Mouse (Mus musculus): Measurements from ENCODE around the gene Gm49336. TPM values are rescaled to one million over a fixed set of nuclear protein-coding genes. Genes with fewer than 3 reads are reported as not detected.

Gm49336 gene
- total and polyA plus RNA-seq, 3 experiments, result 36.3 to 102 (median 54.3) TPM

DNA sequence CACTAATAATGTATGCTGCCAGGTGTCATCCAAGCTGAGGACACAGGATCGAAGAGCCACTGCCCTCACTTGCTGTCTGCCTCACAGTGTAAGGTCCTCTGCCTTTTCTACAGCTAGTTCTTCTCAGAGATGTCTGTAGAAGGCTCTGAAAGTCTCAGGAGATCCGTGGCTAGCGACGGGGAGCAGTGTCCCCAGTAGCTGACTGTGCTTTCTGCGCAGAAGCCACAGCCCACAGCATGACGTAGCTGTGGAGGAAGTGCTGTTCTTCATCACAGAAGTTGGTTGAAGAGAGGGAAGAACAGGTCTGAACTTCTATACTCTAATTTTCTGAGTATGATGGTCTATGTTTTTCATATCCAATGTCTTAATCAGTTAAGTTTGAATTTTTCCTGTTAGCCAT is 18.0 kb upstream of the Gm49336 start (continued):
- TF ChIP-seq USF2 (conservative IDR thresholded peaks at IDR 0.05; ENCODE audit: low read depth, low read length) (no peak), ZKSCAN1 (IDR thresholded peaks at IDR 0.05; ENCODE audit: borderline replicate concordance, low read depth, low read length) (no peak), MAFK (IDR thresholded peaks at IDR 0.05; ENCODE audit: insufficient replicate concordance, low read length) (0 out of 2 replicates have a peak, but pooled peaks have one; percentile 43), NRF1 (IDR thresholded peaks at IDR 0.05; ENCODE audit: low read depth, low read length) (peak; percentile 77), CTCF (conservative IDR thresholded peaks at IDR 0.05 in 1 of 2, IDR thresholded peaks at IDR 0.05 in 1 of 2; ENCODE audit: low read depth in 2 of 2, low read length in 2 of 2) (no peak), JUN (IDR thresholded peaks at IDR 0.05; ENCODE audit: insufficient read depth, low read depth, low read length) (peak; percentile 33; the same call in 1 of the 2 replicates), KAT2A (IDR thresholded peaks at IDR 0.05; ENCODE audit: insufficient replicate concordance, low read length) (no peak), ELF1 (IDR thresholded peaks at IDR 0.05; ENCODE audit: low read depth, low read length) (peak; percentile 75), CHD2 (IDR thresholded peaks at IDR 0.05; ENCODE audit: low read length) (no peak), MAX (IDR thresholded peaks at IDR 0.05; ENCODE audit: low read length) (0 out of 2 replicates have a peak, but pooled peaks have one; percentile 31), TCF12 (IDR thresholded peaks at IDR 0.05; ENCODE audit: low read depth, low read length) (peak; percentile 58), MYC (IDR thresholded peaks at IDR 0.05; ENCODE audit: low read depth, low read length) (no peak), CHD1 (IDR thresholded peaks at IDR 0.05; ENCODE audit: low read depth, low read length) (no peak), PAX5 (IDR thresholded peaks at IDR 0.05; ENCODE audit: low read length) (no peak)

GRCm38 (mm10) chr14:60264990-60265876 is 13.9 kb upstream of the Gm49336 start, which contains the start of gene Mtmr6:
Gene Mtmr6, plus strand, starts transcription at chr14:60265228.
- peaks cover 3 to 34% of the 10 kb centered on the region in 2 experiments; a peak in 2 of 4 replicates for H3K4me1 ChIP-seq (ENCODE audit: control insufficient read depth in 1 of 2, insufficient read depth in 2 of 2)
- peak; percentile 99 for DNase-seq (ENCODE audit: extremely low read depth)
- H3K9me3 ChIP-seq (replicated peaks; ENCODE audit: low read length), result no peaks in the 10 kb centered on the region
- peak within 1 kb of the TSS; percentile 62 for H3K9ac ChIP-seq (ENCODE audit: insufficient read depth, low read depth)
- H3K4me3 ChIP-seq (replicated peaks in 1 of 3; ENCODE audit: low read depth in 2 of 3, low read length in 2 of 3, poor library complexity in 1 of 3), result peak within 1 kb of the TSS; percentile 68 to 92 (median 77)
- in situ Hi-C loops (cut with MboI; ENCODE audit: low pct_ligation_motif_present, low pct_unique_long_range_greater_than_20kb, low sequenced_read_pairs) (loop anchor here (25.0 kb wide), 1 partner anchor 472 kb away; no protein-coding TSS in a partner anchor), dilution Hi-C loops (cut with MboI; ENCODE audit: extremely low pct_ligation_motif_present, extremely low pct_unique_long_range_greater_than_20kb, low sequenced_read_pairs) (no loop called here)
- peaks cover 10% of the 10 kb centered on the region for H3K79me2 ChIP-seq (replicated peaks; ENCODE audit: control insufficient read depth, extremely low read depth, insufficient read depth, poor library complexity, severe bottlenecking)
- no peak within 1 kb of the TSS for H3K27ac ChIP-seq (ENCODE audit: insufficient read depth, low read depth)
- H3K4me2 ChIP-seq (ENCODE audit: insufficient read depth, low read depth, poor library complexity, severe bottlenecking), result peak within 1 kb of the TSS; percentile 83; the same call in 1 of the 2 replicates
- H3K27me3 ChIP-seq (replicated peaks), result no peaks in the 10 kb centered on the region
- H3K36me3 ChIP-seq (replicated peaks in 1 of 2; ENCODE audit: control insufficient read depth in 1 of 2, insufficient read depth in 1 of 2, low read length in 1 of 2), result no peaks in the 10 kb centered on the region
- TF ChIP-seq RAD21 (IDR thresholded peaks at IDR 0.05; ENCODE audit: low read depth, low read length) (no peak), MAZ (IDR thresholded peaks at IDR 0.05; ENCODE audit: low read depth, low read length) (0 out of 2 replicates have a peak, but pooled peaks have one; percentile 44), EP300 (IDR thresholded peaks at IDR 0.05; ENCODE audit: low read length) (no peak), ZC3H11A (IDR thresholded peaks at IDR 0.05; ENCODE audit: low read depth, low read length) (no peak), TCF12 (IDR thresholded peaks at IDR 0.05; ENCODE audit: low read depth, low read length) (peak; percentile 68), NRF1 (IDR thresholded peaks at IDR 0.05; ENCODE audit: low read depth, low read length) (peak; percentile 91), JUN (IDR thresholded peaks at IDR 0.05; ENCODE audit: insufficient read depth, low read depth, low read length) (no peak), MYC (IDR thresholded peaks at IDR 0.05; ENCODE audit: low read depth, low read length) (peak; percentile 95), MXI1 (IDR thresholded peaks at IDR 0.05; ENCODE audit: low read depth, low read length) (peak; percentile 69), NELFE (IDR thresholded peaks at IDR 0.05; ENCODE audit: low read depth, low read length) (peak; percentile 72), ETS1 (conservative IDR thresholded peaks at IDR 0.05; ENCODE audit: low read depth, low read length) (peak; percentile 58; the same call in 1 of the 2 replicates), GABPA (IDR thresholded peaks at IDR 0.05; ENCODE audit: insufficient replicate concordance, low read depth, low read length) (peak; percentile 93), MEF2A (IDR thresholded peaks at IDR 0.05; ENCODE audit: borderline replicate concordance, low read depth, low read length) (0 out of 2 replicates have a peak, but pooled peaks have one; percentile 12), HCFC1 (IDR thresholded peaks at IDR 0.05; ENCODE audit: low read depth, low read length) (peak; percentile 86), RCOR1 (conservative IDR thresholded peaks at IDR 0.05; ENCODE audit: low read depth, low read length) (no peak), USF2 (conservative IDR thresholded peaks at IDR 0.05; ENCODE audit: low read depth, low read length) (no peak; the same call in 1 of the 2 replicates), TBP (conservative IDR thresholded peaks at IDR 0.05; ENCODE audit: low read depth, low read length) (peak; percentile 69), MAFK (IDR thresholded peaks at IDR 0.05; ENCODE audit: insufficient replicate concordance, low read length) (no peak), KAT2A (IDR thresholded peaks at IDR 0.05; ENCODE audit: insufficient replicate concordance, low read length) (no peak; the same call in 1 of the 2 replicates), CTCF (conservative IDR thresholded peaks at IDR 0.05 in 1 of 2, IDR thresholded peaks at IDR 0.05 in 1 of 2; ENCODE audit: low read depth in 2 of 2, low read length in 2 of 2) (peak; percentile 88 to 91), SIN3A (IDR thresholded peaks at IDR 0.05; ENCODE audit: low read length) (peak; percentile 96), SMC3 (IDR thresholded peaks at IDR 0.05; ENCODE audit: low read depth, low read length) (no peak), IRF4 (IDR thresholded peaks at IDR 0.05; ENCODE audit: low read depth, low read length) (no peak; the same call in 1 of the 2 replicates), POLR2A (IDR thresholded peaks at IDR 0.05; ENCODE audit: low read depth, low read length) (peak; percentile 77), ELF1 (IDR thresholded peaks at IDR 0.05; ENCODE audit: low read depth, low read length) (peak; percentile 98), ZKSCAN1 (IDR thresholded peaks at IDR 0.05; ENCODE audit: borderline replicate concordance, low read depth, low read length) (no peak), MAX (IDR thresholded peaks at IDR 0.05; ENCODE audit: low read length) (peak; percentile 86)
